Mouse (Mus musculus) heart, postnatal 0 days (tissue): ENCODE measurements around the gene Icosl. TPM values are rescaled to one million over a fixed set of nuclear protein-coding genes. Genes with fewer than 3 reads are reported as not detected.

Experiments used
- ATAC-seq: fragments of 200-750 bp; cut with Nextera tagmentation; 2 replicates; pipeline ENCODE4 v1.8.0; 2017; ENCODE audit warnings: low read depth, moderate number of reproducible peaks, moderate library complexity; ENCODE audit not compliant: insufficient read depth
- DNase-seq: peaks from one replicate; pipeline ENCODE4 v3.0.0-alpha.2; 2016; ENCODE audit warnings: low spot score
- H3K27ac ChIP-seq: fragments of 300-500 bp; sonication (generic); 2 replicates; pipeline ENCODE4 v1.5.1; 2014; ENCODE audit warnings: low read depth, mild to moderate bottlenecking
- H3K27me3 ChIP-seq: fragments of 300-500 bp; sonication (generic); 2 replicates; pipeline ENCODE4 v1.6.1; 2014; ENCODE audit warnings: low read length, mixed read lengths; ENCODE audit not compliant: control insufficient read depth, insufficient read depth
- H3K36me3 ChIP-seq: fragments of 300-500 bp; sonication (generic); replicated peaks from 2 replicates; pipeline ENCODE4 v1.6.1; 2014; ENCODE audit warnings: low read length, mixed read lengths; ENCODE audit not compliant: control insufficient read depth, insufficient read depth
- H3K4me1 ChIP-seq: fragments of 300-500 bp; sonication (generic); 2 replicates; pipeline ENCODE4 v1.6.1; 2014; ENCODE audit warnings: antibody characterized with exemption; ENCODE audit not compliant: control insufficient read depth, insufficient read depth
- H3K4me2 ChIP-seq: fragments of 300-500 bp; sonication (generic); 2 replicates; pipeline ENCODE4 v1.6.1; 2014; ENCODE audit warnings: low read depth, mild to moderate bottlenecking, low read length, moderate library complexity
- H3K4me3 ChIP-seq: fragments of 300-500 bp; sonication (generic); 2 replicates; pipeline ENCODE4 v1.5.1; 2014; ENCODE audit warnings: low read depth, low read length
- H3K9ac ChIP-seq: fragments of 300-500 bp; sonication (generic); replicated peaks from 2 replicates; pipeline ENCODE4 v1.6.1; 2014; ENCODE audit warnings: low read depth, low read length, mixed read lengths
- H3K9me3 ChIP-seq: fragments of 300-500 bp; sonication (generic); replicated peaks from 2 replicates; pipeline ENCODE4 v1.6.1; 2016; ENCODE audit warnings: low read length; ENCODE audit not compliant: control insufficient read depth
- CTCF ChIP-seq: IDR thresholded peaks from 2 replicates; pipeline ENCODE4 v1.5.1; 2016; ENCODE audit warnings: antibody characterized with exemption, control low read depth, low read depth
- EP300 ChIP-seq: IDR thresholded peaks from 2 replicates; pipeline ENCODE4 v1.6.1; 2016; ENCODE audit warnings: antibody characterized with exemption, low read depth
- WGBS: fragments of 180-500 bp; shearing (Covaris S2); extraction: QIAGEN DNeasy Blood & Tissue Kit; methylation state at CpG from one replicate; pipeline ENCODE4 v1.1.7; 2014; 5-methylcytosine and 5-hydroxymethylcytosine counted together
- polyA plus RNA-seq: library from polyadenylated mRNA; unstranded; fragments of >200 nt; fragmentation: Nextera tagmentation; extraction: Ambion mirVana; gene quantifications from 2 replicates; pipeline ENCODE4 v1.2.1, GENCODE M21; 2015
- total RNA-seq: library from RNA; depleted of rRNA; stranded (reverse); fragments of >200 nt; gene quantifications from 2 replicates; pipeline ENCODE4 v1.2.3, GENCODE M21; 2014; ENCODE audit warnings: low replicate concordance

Icosl gene
- total and polyA plus RNA-seq, 2 experiments from 2014 or later, result 1.9 to 7.4 TPM

- no peaks in the 10 kb centered on the region for H3K27me3 ChIP-seq
These were observed 8.8 kb downstream of the Icosl start for GRCm38 (mm10) chr10:78077862-78078261.

GRCm38 (mm10) chr10:78078276-78078675, 9.2 kb downstream of the Icosl start:
- Histone ChIP-seq H3K4me3 (no peak overlapping the region), H3K9me3 (no peaks in the 10 kb centered on the region), H3K27me3 (no peaks in the 10 kb centered on the region), H3K4me2 (no peak overlapping the region), H3K4me1 (no peaks in the 10 kb centered on the region), H3K9ac (no peak overlapping the region), H3K27ac (no peak overlapping the region), H3K36me3 (no peaks in the 10 kb centered on the region)
- TF ChIP-seq EP300 (no peak), CTCF (no peak)
- ATAC-seq (no peak), DNase-seq (no peak)
- WGBS, result 68% methylated on average over 5 of the region's 5 CpGs

More at GRCm38 (mm10) chr10:78077862-78078261, 8.8 kb downstream of the Icosl start:
- Histone ChIP-seq H3K9ac (no peak overlapping the region), H3K36me3 (no peaks in the 10 kb centered on the region), H3K4me1 (no peaks in the 10 kb centered on the region), H3K4me3 (no peak overlapping the region), H3K4me2 (no peak overlapping the region), H3K9me3 (no peaks in the 10 kb centered on the region), H3K27ac (no peak overlapping the region)
- no peak for DNase-seq
- ATAC-seq, result no peak
- WGBS, result 66% methylated on average over 9 of the region's 9 CpGs
- no peak for TF ChIP-seq EP300
- no peak for TF ChIP-seq CTCF

GRCm38 (mm10) chr10:78079955-78080591, 11.0 kb downstream of the Icosl start:
- no peak overlapping the region for H3K9ac ChIP-seq
- WGBS, result 52% methylated on average over 4 of the region's 4 CpGs
- H3K27ac ChIP-seq, result no peak overlapping the region
- ATAC-seq (no peak), DNase-seq (no peak)
- H3K4me3 ChIP-seq, result no peak overlapping the region
- H3K4me2 ChIP-seq, result no peak overlapping the region
- H3K27me3 ChIP-seq, result no peaks in the 10 kb centered on the region
- no peaks in the 10 kb centered on the region for H3K9me3 ChIP-seq
- H3K36me3 ChIP-seq, result no peaks in the 10 kb centered on the region
- no peaks in the 10 kb centered on the region for H3K4me1 ChIP-seq
- TF ChIP-seq CTCF (no peak), EP300 (no peak)

DNA sequence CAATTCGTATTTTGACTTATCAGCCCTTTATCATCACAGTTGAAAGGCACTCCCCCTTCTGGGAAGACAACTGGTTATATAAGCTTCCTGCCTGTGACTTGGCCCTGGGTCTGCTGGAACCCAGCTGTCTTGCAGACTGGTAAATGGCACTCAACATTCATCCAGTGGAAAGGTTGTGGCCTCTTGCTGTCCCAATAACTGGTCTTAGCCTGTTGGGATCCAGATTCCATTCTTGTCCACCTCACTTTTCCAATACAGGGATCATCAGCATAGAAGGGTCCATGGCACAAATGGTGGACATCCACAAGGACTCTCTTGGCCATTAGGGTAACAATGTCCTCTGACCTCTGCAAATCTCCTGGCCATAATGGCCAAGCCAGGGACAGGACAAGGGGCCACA, 15.0 kb downstream of the Icosl start:
- no peak overlapping the region for H3K9ac ChIP-seq
- H3K27ac ChIP-seq, result no peak overlapping the region
- no peak for TF ChIP-seq CTCF
- no peak for TF ChIP-seq EP300
- no peaks in the 10 kb centered on the region for H3K4me1 ChIP-seq
- no peak overlapping the region for H3K4me3 ChIP-seq
- 27% methylated on average over 1 of the region's 1 CpGs for WGBS
- no peaks in the 10 kb centered on the region for H3K27me3 ChIP-seq
- H3K9me3 ChIP-seq, result no peaks in the 10 kb centered on the region
- DNase-seq, result no peak
- no peak overlapping the region for H3K4me2 ChIP-seq
- no peaks in the 10 kb centered on the region for H3K36me3 ChIP-seq
- no peak for ATAC-seq

- Histone ChIP-seq H3K9ac (no peak overlapping the region), H3K4me2 (no peak overlapping the region), H3K36me3 (no peaks in the 10 kb centered on the region), H3K4me1 (no peaks in the 10 kb centered on the region), H3K9me3 (no peaks in the 10 kb centered on the region), H3K27me3 (no peaks in the 10 kb centered on the region), H3K4me3 (no peak overlapping the region), H3K27ac (no peak overlapping the region)
- no peak for TF ChIP-seq CTCF
- TF ChIP-seq EP300, result no peak
- 90% methylated on average over 6 of the region's 6 CpGs for WGBS
- DNase-seq, result no peak
- no peak for ATAC-seq
These were observed 16.6 kb downstream of the Icosl start for GRCm38 (mm10) chr10:78085711-78086110.

GRCm38 (mm10) chr10:78086444-78087061, 17.5 kb downstream of the Icosl start:
- Histone ChIP-seq H3K36me3 (no peaks in the 10 kb centered on the region), H3K27me3 (no peaks in the 10 kb centered on the region), H3K27ac (no peak overlapping the region; the same call in 1 of the 2 replicates), H3K9me3 (no peaks in the 10 kb centered on the region), H3K4me2 (no peak overlapping the region), H3K9ac (no peak overlapping the region), H3K4me1 (no peaks in the 10 kb centered on the region), H3K4me3 (no peak overlapping the region)
- TF ChIP-seq CTCF (no peak), EP300 (no peak)
- 51% methylated on average over 10 of the region's 10 CpGs for WGBS
- DNase-seq (no peak), ATAC-seq (no peak)
